Mouse (Mus musculus) megakaryocyte-erythroid progenitor cell, adult 5-6 weeks (primary cell): ENCODE data around the gene Slc50a1. TPM values are rescaled to one million over a fixed set of nuclear protein-coding genes. Genes with fewer than 3 reads are reported as not detected.

ENCODE experiments used
- total RNA-seq, 2 experiments: library from RNA; stranded (forward) in 1 of 2; stranded (reverse) in 1 of 2; fragments of 200-1000, 215-1000 nt in 1 of 2; fragments of >200 nt in 1 of 2; fragmentation: Nextera tagmentation in 1 of 2; gene quantifications; 2 replicates each; pipeline ENCODE4 v1.2.3; 2014 to 2017

The Slc50a1 gene
- total RNA-seq, 2 experiments from 2014 or later = 50.3 to 66.5 TPM

Other genes with a start within 250 kb of the Slc50a1 start
- gene Rusc1, start 177.3 kb downstream of the Slc50a1 start, total RNA-seq (2014; fragmentation: Nextera tagmentation) = 8.0 and 13.7 TPM in 2 replicates
- 5.8 and 8.9 TPM in 2 replicates for gene Rusc1, start 177.3 kb downstream of the Slc50a1 start, total RNA-seq (2017)
- not detected in 2 replicates for gene Gm43738, start 169.5 kb downstream of the Slc50a1 start, total RNA-seq (2014; fragmentation: Nextera tagmentation)
- not detected in 2 replicates for gene Gm43738, start 169.5 kb downstream of the Slc50a1 start, total RNA-seq (2017)
- gene Fdps, start 168.6 kb downstream of the Slc50a1 start, total RNA-seq (2014; fragmentation: Nextera tagmentation) = 53.1 and 60.3 TPM in 2 replicates
- gene Fdps, start 168.6 kb downstream of the Slc50a1 start, total RNA-seq (2017) = 102 and 125 TPM in 2 replicates
- gene Pklr, start 134.4 kb downstream of the Slc50a1 start, total RNA-seq (2014; fragmentation: Nextera tagmentation) = 213 and 235 TPM in 2 replicates
- 157 and 170 TPM in 2 replicates for gene Pklr, start 134.4 kb downstream of the Slc50a1 start, total RNA-seq (2017)
- gene Hcn3, start 110.4 kb downstream of the Slc50a1 start, total RNA-seq (2014; fragmentation: Nextera tagmentation) = 1.5 and 1.6 TPM in 2 replicates
- 1.4 and 2.5 TPM in 2 replicates for gene Hcn3, start 110.4 kb downstream of the Slc50a1 start, total RNA-seq (2017)
- gene Clk2, start 105.8 kb downstream of the Slc50a1 start, total RNA-seq (2014; fragmentation: Nextera tagmentation) = 72.3 and 88.0 TPM in 2 replicates
- gene Clk2, start 105.8 kb downstream of the Slc50a1 start, total RNA-seq (2017) = 46.6 and 69.3 TPM in 2 replicates
- gene Scamp3, start 93.1 kb downstream of the Slc50a1 start, total RNA-seq (2014; fragmentation: Nextera tagmentation) = 86.7 and 129 TPM in 2 replicates
- 32.8 and 34.8 TPM in 2 replicates for gene Scamp3, start 93.1 kb downstream of the Slc50a1 start, total RNA-seq (2017)
- 28.1 and 39.1 TPM in 2 replicates for gene Fam189b, start 87.4 kb downstream of the Slc50a1 start, total RNA-seq (2014; fragmentation: Nextera tagmentation)
- 6.9 and 13.7 TPM in 2 replicates for gene Fam189b, start 87.4 kb downstream of the Slc50a1 start, total RNA-seq (2017)
- gene Gba, start 67.6 kb downstream of the Slc50a1 start, total RNA-seq (2014; fragmentation: Nextera tagmentation) = 39.6 and 41.4 TPM in 2 replicates
- 36.5 and 44.3 TPM in 2 replicates for gene Gba, start 67.6 kb downstream of the Slc50a1 start, total RNA-seq (2017)
- 4.0 TPM in 1 of 2 replicates, not detected in the other for gene Thbs3, start 55.4 kb downstream of the Slc50a1 start, total RNA-seq (2014; fragmentation: Nextera tagmentation)
- gene Thbs3, start 55.4 kb downstream of the Slc50a1 start, total RNA-seq (2017) = 0.57 and 1.7 TPM in 2 replicates
- gene Mtx1, start 43.5 kb downstream of the Slc50a1 start, total RNA-seq (2014; fragmentation: Nextera tagmentation) = 114 and 122 TPM in 2 replicates
- 68.1 and 92.8 TPM in 2 replicates for gene Mtx1, start 43.5 kb downstream of the Slc50a1 start, total RNA-seq (2017)
- gene Muc1, start 41.5 kb downstream of the Slc50a1 start, total RNA-seq (2014; fragmentation: Nextera tagmentation) = not detected in 2 replicates
- not detected in 2 replicates for gene Muc1, start 41.5 kb downstream of the Slc50a1 start, total RNA-seq (2017)
- gene Krtcap2, start 24.6 kb downstream of the Slc50a1 start, total RNA-seq (2014; fragmentation: Nextera tagmentation) = 127 and 147 TPM in 2 replicates
- gene Krtcap2, start 24.6 kb downstream of the Slc50a1 start, total RNA-seq (2017) = 119 and 124 TPM in 2 replicates
- gene Trim46, start 24.3 kb downstream of the Slc50a1 start, total RNA-seq (2014; fragmentation: Nextera tagmentation) = not detected in 2 replicates
- gene Trim46, start 24.3 kb downstream of the Slc50a1 start, total RNA-seq (2017) = not detected in 2 replicates
- 44.2 and 75.7 TPM in 2 replicates for gene Dpm3, start 11.2 kb downstream of the Slc50a1 start, total RNA-seq (2014; fragmentation: Nextera tagmentation)
- gene Dpm3, start 11.2 kb downstream of the Slc50a1 start, total RNA-seq (2017) = 30.1 and 90.9 TPM in 2 replicates
- gene Efna1, start 10.6 kb upstream of the Slc50a1 start, total RNA-seq (2014; fragmentation: Nextera tagmentation) = not detected in 2 replicates
- not detected in 2 replicates for gene Efna1, start 10.6 kb upstream of the Slc50a1 start, total RNA-seq (2017)
- gene Efna3, start 52.4 kb upstream of the Slc50a1 start, total RNA-seq (2014; fragmentation: Nextera tagmentation) = not detected in 2 replicates
- not detected in 2 replicates for gene Efna3, start 52.4 kb upstream of the Slc50a1 start, total RNA-seq (2017)
- gene Efna4, start 67.5 kb upstream of the Slc50a1 start, total RNA-seq (2014; fragmentation: Nextera tagmentation) = 0.30 TPM in 1 of 2 replicates, not detected in the other
- gene Efna4, start 67.5 kb upstream of the Slc50a1 start, total RNA-seq (2017) = 0.30 TPM in 1 of 2 replicates, not detected in the other
- gene Adam15, start 79.4 kb upstream of the Slc50a1 start, total RNA-seq (2014; fragmentation: Nextera tagmentation) = 7.4 and 11.4 TPM in 2 replicates
- 2.3 and 6.4 TPM in 2 replicates for gene Adam15, start 79.4 kb upstream of the Slc50a1 start, total RNA-seq (2017)
- gene Dcst2, start 91.4 kb upstream of the Slc50a1 start, total RNA-seq (2014; fragmentation: Nextera tagmentation) = not detected in 2 replicates
- not detected in 2 replicates for gene Dcst2, start 91.4 kb upstream of the Slc50a1 start, total RNA-seq (2017)
- gene Dcst1, start 94.7 kb upstream of the Slc50a1 start, total RNA-seq (2014; fragmentation: Nextera tagmentation) = not detected in 2 replicates
- not detected in 2 replicates for gene Dcst1, start 94.7 kb upstream of the Slc50a1 start, total RNA-seq (2017)
- gene Zbtb7b, start 124.2 kb upstream of the Slc50a1 start, total RNA-seq (2014; fragmentation: Nextera tagmentation) = 5.0 and 6.6 TPM in 2 replicates
- gene Zbtb7b, start 124.2 kb upstream of the Slc50a1 start, total RNA-seq (2017) = 7.3 and 11.5 TPM in 2 replicates
- 3.5 and 3.6 TPM in 2 replicates for gene Lenep, start 132.2 kb upstream of the Slc50a1 start, total RNA-seq (2014; fragmentation: Nextera tagmentation)
- gene Lenep, start 132.2 kb upstream of the Slc50a1 start, total RNA-seq (2017) = not detected in 2 replicates
- gene Flad1, start 141.3 kb upstream of the Slc50a1 start, total RNA-seq (2014; fragmentation: Nextera tagmentation) = 24.8 and 27.7 TPM in 2 replicates
- gene Flad1, start 141.3 kb upstream of the Slc50a1 start, total RNA-seq (2017) = 10.7 and 12.6 TPM in 2 replicates
- gene Cks1b, start 147.8 kb upstream of the Slc50a1 start, total RNA-seq (2014; fragmentation: Nextera tagmentation) = 185 and 237 TPM in 2 replicates
- 127 and 184 TPM in 2 replicates for gene Cks1b, start 147.8 kb upstream of the Slc50a1 start, total RNA-seq (2017)
- gene Shc1, start 147.9 kb upstream of the Slc50a1 start, total RNA-seq (2014; fragmentation: Nextera tagmentation) = 95.9 and 113 TPM in 2 replicates
- gene Shc1, start 147.9 kb upstream of the Slc50a1 start, total RNA-seq (2017) = 40.2 and 68.5 TPM in 2 replicates
- gene Pygo2, start 159.6 kb upstream of the Slc50a1 start, total RNA-seq (2014; fragmentation: Nextera tagmentation) = 38.5 and 42.2 TPM in 2 replicates
- 9.6 and 19.9 TPM in 2 replicates for gene Pygo2, start 159.6 kb upstream of the Slc50a1 start, total RNA-seq (2017)
- 7.5 and 8.2 TPM in 2 replicates for gene Pbxip1, start 166.1 kb upstream of the Slc50a1 start, total RNA-seq (2014; fragmentation: Nextera tagmentation)
- 14.6 and 30.4 TPM in 2 replicates for gene Pbxip1, start 166.1 kb upstream of the Slc50a1 start, total RNA-seq (2017)
- gene Pmvk, start 184.0 kb upstream of the Slc50a1 start, total RNA-seq (2014; fragmentation: Nextera tagmentation) = 29.1 and 66.3 TPM in 2 replicates
- gene Pmvk, start 184.0 kb upstream of the Slc50a1 start, total RNA-seq (2017) = 28.2 and 33.5 TPM in 2 replicates
- not detected in 2 replicates for gene Kcnn3, start 249.6 kb upstream of the Slc50a1 start, total RNA-seq (2014; fragmentation: Nextera tagmentation)
- gene Kcnn3, start 249.6 kb upstream of the Slc50a1 start, total RNA-seq (2017) = not detected in 2 replicates